Mouse (Mus musculus): ENCODE measurements around the gene Cacnb3.

DNA sequence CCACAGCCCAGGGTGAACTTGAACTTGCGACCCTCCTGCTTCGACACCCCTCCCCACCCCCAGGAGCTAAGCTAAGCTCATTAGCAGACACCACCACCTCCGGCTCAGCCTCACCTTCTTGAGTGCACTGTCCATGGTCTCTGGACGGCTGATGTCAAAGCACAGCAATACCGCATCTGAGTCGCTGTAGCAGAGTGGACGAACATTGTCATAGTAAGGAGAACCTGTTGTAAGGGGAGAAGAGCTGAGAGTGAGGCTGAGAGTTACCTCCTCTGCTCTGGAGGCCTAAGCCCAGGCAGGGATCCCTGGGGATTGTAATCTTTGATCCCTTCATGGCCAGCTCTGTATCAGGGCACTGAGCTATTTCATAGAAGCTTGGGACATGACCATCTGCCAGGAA lies 43.1 kb downstream of the Cacnb3 start:
- TF ChIP-seq EP300 (IDR thresholded peaks at IDR 0.05) (no peak), CTCF (IDR thresholded peaks at IDR 0.05) (no peak)

Measured in lung, postnatal 0 days (tissue).